Mouse (Mus musculus): ENCODE measurements around the gene Gap43.
"Not testable (repeated sequence)": the region's sequence is repeated elsewhere in the genome, so short reads cannot be mapped to it uniquely, and the experiment has no call there.

Gap43 gene

GRCm38 (mm10) chr16:42294481-42294880 lies 46.0 kb downstream of the Gap43 start:
- no peak for DNase-seq (ENCODE audit: low read depth, low spot score)

- DNase-seq (ENCODE audit: low read depth, low spot score), result no peak
Measured at GRCm38 (mm10) chr16:42294056-42294455, 46.4 kb downstream of the Gap43 start.

GRCm38 (mm10) chr16:42291572-42291971 lies 48.9 kb downstream of the Gap43 start:
- DNase-seq (ENCODE audit: low read depth, low spot score), result no peak

- no peak for DNase-seq (ENCODE audit: low read depth, low spot score)
Measured at GRCm38 (mm10) chr16:42284005-42284404, 56.4 kb downstream of the Gap43 start.

GRCm38 (mm10) chr16:42277713-42278112 lies 62.7 kb downstream of the Gap43 start:
- DNase-seq (ENCODE audit: low read depth, low spot score), result no peak

- no peak for DNase-seq (ENCODE audit: low read depth, low spot score)
Measured at GRCm38 (mm10) chr16:42277268-42277667, 63.2 kb downstream of the Gap43 start.

GRCm38 (mm10) chr16:42276216-42277141 lies 64.0 kb downstream of the Gap43 start:
- peak; percentile 62 for DNase-seq (ENCODE audit: low read depth, low spot score)

- DNase-seq (ENCODE audit: low read depth, low spot score), result no peak
Measured at GRCm38 (mm10) chr16:42275518-42276215, 64.8 kb downstream of the Gap43 start.

- DNase-seq (ENCODE audit: low read depth, low spot score), result no peak
Measured at GRCm38 (mm10) chr16:42271213-42271612, 69.2 kb downstream of the Gap43 start.

GRCm38 (mm10) chr16:42269587-42269967 lies 70.9 kb downstream of the Gap43 start:
- no peak for DNase-seq (ENCODE audit: low read depth, low spot score)

- DNase-seq (ENCODE audit: low read depth, low spot score), result no peak
Measured at GRCm38 (mm10) chr16:42268843-42269586, 71.4 kb downstream of the Gap43 start.

GRCm38 (mm10) chr16:42265185-42265584 lies 75.3 kb downstream of the Gap43 start:
- DNase-seq (ENCODE audit: low read depth, low spot score), result no peak

GRCm38 (mm10) chr16:42262935-42263542 lies 77.4 kb downstream of the Gap43 start:
- DNase-seq (ENCODE audit: low read depth, low spot score), result no peak

- no peak for DNase-seq (ENCODE audit: low read depth, low spot score)
Measured at GRCm38 (mm10) chr16:42255693-42256092, 84.8 kb downstream of the Gap43 start.

- DNase-seq (ENCODE audit: low read depth, low spot score), result no peak
Measured at GRCm38 (mm10) chr16:42255222-42255621, 85.2 kb downstream of the Gap43 start.

- DNase-seq (ENCODE audit: low read depth, low spot score), result no peak
Measured at GRCm38 (mm10) chr16:42252252-42252651, 88.2 kb downstream of the Gap43 start.

- DNase-seq (ENCODE audit: low read depth, low spot score), result not testable (repeated sequence)
Measured at GRCm38 (mm10) chr16:42244121-42244520, 96.3 kb downstream of the Gap43 start.

- DNase-seq (ENCODE audit: low read depth, low spot score), result peak; percentile 2
Measured at GRCm38 (mm10) chr16:42231306-42231705, 109.1 kb downstream of the Gap43 start.

Data from CD4-positive, CD25-positive, alpha-beta regulatory T cell, adult 2 months (primary cell).